Mouse (Mus musculus) thymus, adult 2 months (tissue): ENCODE measurements around the gene Tomm34.

ENCODE experiments used
- CTCF ChIP-seq: fragments of 200-500 bp; IDR thresholded peaks from 2 replicates; pipeline ENCODE4 v1.5.1; 2012; ENCODE audit warnings: mild to moderate bottlenecking, control low read depth, low read length, moderate library complexity, borderline replicate concordance; ENCODE audit not compliant: control insufficient read depth, poor library complexity, insufficient read depth; ENCODE audit errors: extremely low read depth
- POLR2A ChIP-seq: fragments of 200-500 bp; IDR thresholded peaks from 2 replicates; pipeline ENCODE4 v1.6.1; 2012; ENCODE audit warnings: mild to moderate bottlenecking, low read length, control low read depth, moderate library complexity; ENCODE audit not compliant: control insufficient read depth, poor library complexity, insufficient read depth; ENCODE audit errors: extremely low read depth

DNA sequence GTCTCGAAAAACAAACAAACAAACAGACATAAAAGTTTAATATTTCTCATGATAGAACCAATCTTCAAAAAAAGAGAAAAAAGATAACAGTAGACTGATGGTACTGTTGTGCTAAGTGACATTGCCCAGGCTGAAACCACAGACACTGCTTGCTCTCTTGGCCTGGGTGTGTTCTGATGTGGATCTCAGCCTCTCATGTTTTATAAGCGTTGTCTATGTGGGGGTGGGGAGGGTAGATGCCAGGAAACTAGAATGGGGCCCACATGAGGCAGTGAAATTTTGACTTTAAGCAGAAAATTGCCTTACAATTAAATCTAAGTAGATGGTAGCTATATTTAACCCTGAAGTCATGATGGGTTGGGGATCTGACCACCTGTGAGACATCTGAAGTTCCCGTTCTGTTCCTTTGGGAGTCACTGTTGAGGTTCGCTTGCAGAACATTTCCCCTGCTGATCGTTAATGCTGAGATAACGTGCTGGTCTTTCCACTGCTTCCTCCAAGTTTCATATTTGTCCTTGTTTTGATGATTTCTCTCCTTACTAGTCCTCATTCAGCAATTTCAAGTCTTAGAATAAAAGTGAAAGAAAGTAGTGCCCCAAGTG lies 16.5 kb upstream of the Tomm34 start:
- TF ChIP-seq CTCF (no peak), POLR2A (no peak)
